Mouse (Mus musculus) thymus, adult 2 months (tissue): ENCODE results near the gene Sgms1. TPM values are rescaled to one million over a fixed set of nuclear protein-coding genes. Genes with fewer than 3 reads are reported as not detected.
"Not testable (repeated sequence)": the region's sequence is repeated elsewhere in the genome, so short reads cannot be mapped to it uniquely, and the experiment has no call there.

Experiments
- DNase-seq: peaks from one replicate; pipeline ENCODE4 v3.0.0; 2021
- H3K27ac ChIP-seq: fragments of 200-500 bp; 2 replicates; pipeline ENCODE4 v1.5.1; 2012; ENCODE audit warnings: low read length, control low read depth; ENCODE audit not compliant: control insufficient read depth, insufficient read depth
- H3K27me3 ChIP-seq: fragments of 200-500 bp; 2 replicates; pipeline ENCODE4 v1.6.1; 2012; ENCODE audit warnings: mild to moderate bottlenecking, low read length, moderate library complexity, mixed read lengths; ENCODE audit not compliant: control insufficient read depth, insufficient read depth
- H3K36me3 ChIP-seq: fragments of 200-500 bp; 2 replicates; pipeline ENCODE4 v1.6.1; 2012; ENCODE audit warnings: mild to moderate bottlenecking, low read length, moderate library complexity; ENCODE audit not compliant: control insufficient read depth, insufficient read depth
- H3K4me1 ChIP-seq: fragments of 200-500 bp; replicated peaks from 2 replicates; pipeline ENCODE4 v1.6.1; 2012; ENCODE audit warnings: low read length; ENCODE audit not compliant: control insufficient read depth, insufficient read depth
- H3K4me3 ChIP-seq: fragments of 200-500 bp; 2 replicates; pipeline ENCODE4 v1.5.1; 2012; ENCODE audit warnings: mild to moderate bottlenecking, low read length, control low read depth, moderate library complexity; ENCODE audit not compliant: control insufficient read depth, insufficient read depth
- CTCF ChIP-seq: fragments of 200-500 bp; IDR thresholded peaks from 2 replicates; pipeline ENCODE4 v1.5.1; 2012; ENCODE audit warnings: mild to moderate bottlenecking, control low read depth, low read length, moderate library complexity, borderline replicate concordance; ENCODE audit not compliant: control insufficient read depth, poor library complexity, insufficient read depth; ENCODE audit errors: extremely low read depth
- POLR2A ChIP-seq: fragments of 200-500 bp; IDR thresholded peaks from 2 replicates; pipeline ENCODE4 v1.6.1; 2012; ENCODE audit warnings: mild to moderate bottlenecking, low read length, control low read depth, moderate library complexity; ENCODE audit not compliant: control insufficient read depth, poor library complexity, insufficient read depth; ENCODE audit errors: extremely low read depth
- WGBS: fragments of 180-500 bp; shearing (Covaris S2); methylation state at CpG from one replicate; pipeline ENCODE4 v1.1.7; 2018; 5-methylcytosine and 5-hydroxymethylcytosine counted together
- polyA plus RNA-seq: library from polyadenylated mRNA; depleted of rRNA; stranded (reverse); fragments of >200 nt; gene quantifications from 2 replicates; pipeline ENCODE4 v1.2.3, GENCODE M21; 2012

Sgms1 gene
- polyA plus RNA-seq, 1 experiment = 7.4 TPM

DNA sequence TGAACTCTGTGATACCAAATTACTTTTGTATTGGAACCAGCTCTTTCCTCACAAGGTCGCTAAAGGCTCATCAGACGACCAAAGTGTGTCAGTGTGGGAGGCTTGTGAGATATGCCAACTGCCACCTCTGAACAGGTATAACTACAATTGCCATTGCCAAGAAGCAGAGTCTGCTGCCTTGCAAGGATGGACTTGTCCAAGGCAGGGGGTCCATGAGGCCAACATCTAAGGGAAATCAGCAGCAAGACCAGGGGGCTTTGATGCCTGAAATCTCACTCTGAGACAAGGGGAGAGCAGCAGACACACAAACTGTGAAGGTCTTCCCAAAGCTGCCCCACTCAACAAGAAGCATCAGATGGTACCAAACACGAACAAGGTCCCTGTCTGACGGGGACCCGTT is 251.6 kb downstream of the Sgms1 start:
- no peak overlapping the region for H3K27ac ChIP-seq
- TF ChIP-seq POLR2A (no peak), CTCF (no peak)
- H3K4me3 ChIP-seq = no peak overlapping the region
- H3K36me3 ChIP-seq = no peaks in the 10 kb centered on the region
- no peaks in the 10 kb centered on the region for H3K27me3 ChIP-seq
- 72% methylated on average over 5 of the region's 5 CpGs for WGBS
- H3K4me1 ChIP-seq = peaks cover 21% of the 10 kb centered on the region
- DNase-seq = no peak

DNA sequence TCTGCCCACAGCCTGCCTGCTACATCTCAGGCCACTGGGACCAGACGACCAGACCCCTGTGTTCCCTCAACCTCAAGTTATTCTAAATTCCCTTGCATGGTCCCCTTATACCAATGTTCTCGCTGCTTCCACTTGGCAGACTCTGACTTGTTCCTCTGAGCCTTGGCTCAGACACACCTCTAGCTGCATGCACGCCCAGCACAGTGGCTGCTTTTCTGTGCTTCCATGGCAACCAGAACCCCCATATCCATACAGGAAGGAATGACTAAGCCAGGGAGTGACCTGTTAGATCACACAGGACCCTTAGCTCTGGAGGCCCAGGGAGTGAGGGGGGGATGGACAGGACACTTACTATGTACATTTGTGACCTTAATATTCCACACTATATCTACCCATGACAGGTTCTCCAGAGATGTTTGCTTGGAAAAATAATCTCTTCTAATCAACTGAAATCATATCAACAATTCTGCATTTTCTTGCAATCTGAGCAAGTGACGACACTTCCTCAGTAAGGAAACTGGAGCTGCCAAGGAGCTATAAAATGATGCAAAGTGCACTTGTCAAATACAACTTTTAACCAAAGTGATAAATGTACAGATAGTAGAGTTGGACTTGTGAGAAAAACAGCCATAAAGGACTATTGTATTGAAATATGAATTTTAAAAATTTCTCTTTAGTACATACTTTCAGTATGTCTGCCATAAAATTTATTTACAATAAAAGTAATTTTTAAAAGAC is 252.5 kb downstream of the Sgms1 start:
- H3K4me1 ChIP-seq = peaks cover 21% of the 10 kb centered on the region
- no peak overlapping the region for H3K27ac ChIP-seq
- no peak for DNase-seq
- TF ChIP-seq POLR2A = no peak
- no peak for TF ChIP-seq CTCF
- no peaks in the 10 kb centered on the region for H3K27me3 ChIP-seq
- no peaks in the 10 kb centered on the region for H3K36me3 ChIP-seq
- WGBS = 91% methylated on average over 4 of the region's 4 CpGs
- no peak overlapping the region for H3K4me3 ChIP-seq

DNA sequence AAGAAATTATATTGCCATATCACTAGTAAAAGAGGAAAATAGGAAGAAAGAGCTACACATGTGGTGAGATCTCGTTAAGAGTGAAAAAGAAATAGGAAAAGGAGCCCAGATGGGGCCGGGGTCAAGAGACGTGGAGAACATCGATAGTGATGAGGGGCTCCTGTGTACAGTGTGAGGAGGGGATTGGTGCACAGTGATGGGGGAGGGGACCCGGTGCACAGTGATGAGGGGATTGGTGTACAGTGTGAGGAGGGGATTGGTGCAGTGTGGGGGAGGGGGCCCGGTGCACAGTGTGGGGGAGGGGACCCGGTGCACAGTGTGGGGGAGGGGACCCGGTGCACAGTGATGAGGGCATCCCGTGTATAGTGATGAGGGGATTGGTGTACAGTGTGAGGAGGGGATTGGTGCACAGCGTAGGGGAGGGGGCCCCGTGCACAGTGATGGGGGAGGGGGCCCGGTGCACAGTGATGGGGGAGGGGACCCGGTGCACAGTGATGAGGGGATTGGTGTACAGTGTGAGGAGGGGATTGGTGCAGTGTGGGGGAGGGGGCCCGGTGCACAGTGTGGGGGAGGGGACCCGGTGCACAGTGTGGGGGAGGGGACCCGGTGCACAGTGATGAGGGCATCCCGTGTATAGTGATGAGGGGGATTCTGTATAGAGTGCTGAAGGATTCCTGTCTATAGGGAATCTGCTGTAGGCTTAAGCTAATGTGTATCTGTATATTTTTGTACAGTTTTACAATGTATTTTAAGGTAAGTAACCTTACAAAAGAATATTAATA is 257.6 kb downstream of the Sgms1 start:
- 93% methylated on average over 17 of the region's 17 CpGs for WGBS
- not testable (repeated sequence) for DNase-seq, H3K36me3 ChIP-seq, H3K27me3 ChIP-seq, H3K27ac ChIP-seq, H3K4me3 ChIP-seq, H3K4me1 ChIP-seq

DNA sequence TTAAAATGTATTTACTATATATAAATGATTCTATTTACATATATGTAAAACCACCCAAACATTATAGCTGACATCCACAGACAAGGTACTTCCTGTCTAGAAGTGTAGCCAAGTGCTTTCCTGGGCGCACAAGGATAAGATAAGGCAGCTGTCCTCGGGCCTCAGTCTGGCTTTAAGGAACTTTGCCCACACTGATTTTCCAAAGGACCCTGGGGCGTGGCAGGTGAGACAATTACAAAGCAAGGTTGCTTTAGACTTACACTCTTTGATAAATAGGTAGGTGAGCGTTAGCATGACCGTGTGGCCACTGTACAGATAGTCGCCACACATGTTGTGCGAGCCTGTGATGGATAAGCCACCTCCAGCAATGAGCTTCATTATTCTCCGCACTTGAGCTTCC is 260.2 kb downstream of the Sgms1 start:
- Histone ChIP-seq H3K27ac (no peak overlapping the region), H3K4me3 (no peak overlapping the region), H3K27me3 (no peaks in the 10 kb centered on the region), H3K36me3 (no peaks in the 10 kb centered on the region), H3K4me1 (no peaks in the 10 kb centered on the region)
- no peak for DNase-seq
- TF ChIP-seq POLR2A = no peak
- TF ChIP-seq CTCF = no peak
- WGBS = 93% methylated on average over 8 of the region's 8 CpGs

DNA sequence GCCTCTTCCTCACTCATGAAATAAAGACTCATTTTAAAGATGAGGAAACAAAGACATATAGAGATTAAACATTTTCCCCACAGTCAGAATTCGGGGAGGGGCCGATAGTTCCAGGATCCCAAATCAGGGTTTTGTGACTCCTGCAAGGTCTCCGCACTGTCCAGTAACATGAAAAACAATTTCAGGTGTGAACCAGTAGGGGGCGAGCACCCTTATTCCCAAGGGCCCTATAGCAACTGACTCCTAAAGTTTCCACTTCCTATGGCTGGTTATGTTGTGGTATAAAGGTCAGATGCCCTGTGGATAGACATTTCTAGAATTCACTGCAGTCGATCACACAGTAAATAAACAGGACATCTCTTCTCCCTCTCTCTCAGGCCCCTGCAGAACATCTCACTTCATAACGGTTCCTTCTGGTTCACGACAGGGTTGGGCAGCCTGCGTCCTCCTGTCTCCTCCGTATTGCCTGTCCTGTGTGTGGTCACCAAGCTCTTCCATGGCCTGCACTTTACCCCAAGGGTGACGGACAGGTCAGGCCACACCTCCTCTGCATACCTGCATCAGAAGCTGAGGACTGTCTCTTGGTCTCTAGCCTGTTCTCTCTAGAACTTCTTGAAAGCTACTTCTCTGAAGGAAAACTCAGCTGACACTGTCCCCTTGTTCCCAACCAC is 262.2 kb downstream of the Sgms1 start:
- DNase-seq = peak; percentile 30
- TF ChIP-seq CTCF (0 out of 2 replicates have a peak, but pooled peaks have one; percentile 23), POLR2A (no peak)
- Histone ChIP-seq H3K36me3 (no peaks in the 10 kb centered on the region), H3K27me3 (no peaks in the 10 kb centered on the region), H3K4me1 (no peaks in the 10 kb centered on the region), H3K27ac (no peak overlapping the region), H3K4me3 (no peak overlapping the region)
- WGBS = 82% methylated on average over 10 of the region's 10 CpGs

DNA sequence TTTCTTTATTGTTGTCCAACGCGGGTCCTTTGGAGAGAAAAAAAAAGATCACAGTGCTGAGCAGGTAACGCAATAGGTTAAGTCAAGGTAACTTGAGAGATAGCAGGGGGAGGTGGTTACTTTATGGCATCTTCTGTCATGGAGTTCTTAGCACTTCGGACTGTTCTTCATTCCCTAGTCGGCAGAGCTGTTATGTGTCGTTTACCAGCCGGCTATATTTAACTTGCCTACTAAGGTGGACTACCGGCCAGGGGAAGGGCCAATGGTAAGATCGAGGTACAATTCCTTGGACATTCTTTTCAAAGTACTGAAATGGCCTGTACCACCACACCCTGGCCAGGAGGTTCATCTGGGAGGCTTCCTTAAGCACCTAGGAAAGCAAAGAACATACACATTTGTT is 265.4 kb downstream of the Sgms1 start:
- H3K4me3 ChIP-seq = no peak overlapping the region
- H3K4me1 ChIP-seq = no peaks in the 10 kb centered on the region
- 89% methylated on average over 9 of the region's 9 CpGs for WGBS
- TF ChIP-seq POLR2A (no peak), CTCF (no peak)
- no peak for DNase-seq
- no peaks in the 10 kb centered on the region for H3K27me3 ChIP-seq
- H3K36me3 ChIP-seq = no peaks in the 10 kb centered on the region
- no peak overlapping the region for H3K27ac ChIP-seq

DNA sequence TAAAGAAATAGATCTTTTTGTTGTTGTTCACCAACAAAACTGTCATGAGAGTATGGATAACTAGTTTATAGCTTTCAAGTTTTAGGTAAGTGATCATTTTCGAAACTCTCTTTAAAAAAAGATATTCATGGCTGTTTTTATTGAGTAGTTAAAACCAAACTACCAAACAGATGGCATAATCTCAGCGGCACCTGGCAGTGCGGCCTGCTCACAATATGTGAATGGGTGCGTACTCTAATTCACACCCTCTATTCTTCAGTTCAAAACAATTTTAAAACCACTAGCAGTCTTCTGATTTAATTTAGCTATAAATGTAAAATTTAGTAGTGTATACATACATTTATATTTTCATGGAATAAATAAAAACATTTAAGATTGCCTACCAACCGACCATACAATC is 266.3 kb downstream of the Sgms1 start:
- no peak for DNase-seq
- Histone ChIP-seq H3K4me3 (no peak overlapping the region), H3K27me3 (no peaks in the 10 kb centered on the region), H3K4me1 (no peaks in the 10 kb centered on the region), H3K36me3 (no peaks in the 10 kb centered on the region), H3K27ac (no peak overlapping the region)
- WGBS = 95% methylated on average over 5 of the region's 5 CpGs
- TF ChIP-seq CTCF (no peak), POLR2A (no peak)
